13 mouse cellular contexts compared by ENCODE assay signal in genomic region chr15:86061848-86062481, GRCm38 (mm10). TPM values are rescaled to one million over a fixed set of nuclear protein-coding genes. Genes with fewer than 3 reads are reported as not detected.
A peak's percentile ranks its signal among the peaks of the same experiment; 100 is the strongest.
DNase-seq lines count a peak whose midpoint lies in the region; ATAC-seq and TF ChIP-seq lines count a peak whose summit lies in the region.
"Had no signal": no experiment of that assay in that cellular context is flagged by ENCODE, and none has a peak within 500 bp of the region (broad histone marks: within the 10 kb centered on the region; RNA-seq: fewer than 3 reads in every experiment).

No protein-coding gene starts in this region.

- 0 out of 2 replicates have a peak overlapping the region, but pooled peaks have one; percentile 8 for H3K9ac ChIP-seq in hindbrain, embryonic 12.5 days
- H3K9ac ChIP-seq in hindbrain, embryonic 15.5 days = no peak overlapping the region
- peak overlapping the region; percentile 15; the same call in 1 of the 2 replicates for H3K9ac ChIP-seq in midbrain, embryonic 16.5 days (ENCODE audit: low read depth, low read length)

- DNase-seq in hindbrain, embryonic 10.5 days (ENCODE audit: low spot score) = no peak
- DNase-seq in G1E (ENCODE audit: low spot score) = no peak
- DNase-seq in thymus, postnatal 25 days = no peak
- DNase-seq in ovary, postnatal 14 days (ENCODE audit: low spot score) = no peak
- no peak for DNase-seq in adrenal gland, adult (ENCODE audit: inconsistent age in 2 of 2, low spot score in 1 of 2)
- DNase-seq: adrenal gland, postnatal 14 days; cerebellum, postnatal 10 days; gastrocnemius, postnatal 14 days; thymus, postnatal 14 days had no signal

- ATAC-seq in hindbrain, embryonic 12.5 days (ENCODE audit: low FRiP score) = no peak
- ATAC-seq in G1E (ENCODE audit: extremely low read depth, insufficient number of reproducible peaks, low FRiP score, poor library complexity, severe bottlenecking) = no peak
- no peak for ATAC-seq in hindbrain, embryonic 15.5 days (ENCODE audit: low FRiP score, low read depth)
- ATAC-seq in midbrain, embryonic 16.5 days = no peak

- peaks cover 47% of the 10 kb centered on the region for H3K4me1 ChIP-seq in hindbrain, embryonic 12.5 days
- H3K4me1 ChIP-seq in hindbrain, embryonic 10.5 days (replicated peaks) = peaks cover 53% of the 10 kb centered on the region
- H3K4me1 ChIP-seq in G1E (ENCODE audit: insufficient read depth, low read depth, low read length) = peaks cover 92% of the 10 kb centered on the region
- H3K4me1 ChIP-seq in hindbrain, embryonic 15.5 days (replicated peaks) = peaks cover 58% of the 10 kb centered on the region
- peaks cover 38% of the 10 kb centered on the region for H3K4me1 ChIP-seq in midbrain, embryonic 16.5 days (ENCODE audit: control insufficient read depth, insufficient read depth, low read length)

- peak overlapping the region; percentile 66 for H3K4me2 ChIP-seq in hindbrain, embryonic 12.5 days (replicated peaks)
- peak overlapping the region; percentile 83 for H3K4me2 ChIP-seq in hindbrain, embryonic 15.5 days
- H3K4me2 ChIP-seq in midbrain, embryonic 16.5 days (ENCODE audit: low read length) = peak overlapping the region; percentile 80

- 0 out of 2 replicates have a peak, but pooled peaks cover 4% of the 10 kb centered on the region for H3K36me3 ChIP-seq in hindbrain, embryonic 12.5 days
- H3K36me3 ChIP-seq in hindbrain, embryonic 10.5 days = peaks cover 6% of the 10 kb centered on the region
- peaks cover 67% of the 10 kb centered on the region for H3K36me3 ChIP-seq in G1E (replicated peaks)
- H3K36me3 ChIP-seq in hindbrain, embryonic 15.5 days = no peaks in the 10 kb centered on the region
- 0 out of 2 replicates have a peak, but pooled peaks cover 2% of the 10 kb centered on the region for H3K36me3 ChIP-seq in midbrain, embryonic 16.5 days (ENCODE audit: control insufficient read depth, insufficient read depth, low read length)

- WGBS in hindbrain, embryonic 12.5 days = 70% methylated on average over 6 of the region's 6 CpGs
- 80% methylated on average over 6 of the region's 6 CpGs for WGBS in hindbrain, embryonic 10.5 days
- WGBS in hindbrain, embryonic 15.5 days = 52% methylated on average over 6 of the region's 6 CpGs
- WGBS in midbrain, embryonic 16.5 days = 58% methylated on average over 6 of the region's 6 CpGs

- no peaks in the 10 kb centered on the region for H3K27me3 ChIP-seq in hindbrain, embryonic 12.5 days
- peaks cover 7% of the 10 kb centered on the region; the same call in 1 of the 2 replicates for H3K27me3 ChIP-seq in hindbrain, embryonic 10.5 days (ENCODE audit: insufficient read depth, poor library complexity, severe bottlenecking)
- no peaks in the 10 kb centered on the region for H3K27me3 ChIP-seq in G1E (ENCODE audit: insufficient read depth, low read length)
- no peaks in the 10 kb centered on the region for H3K27me3 ChIP-seq in hindbrain, embryonic 15.5 days
- H3K27me3 ChIP-seq in midbrain, embryonic 16.5 days (ENCODE audit: control insufficient read depth, insufficient read depth, low read depth, low read length) = no peaks in the 10 kb centered on the region

- H3K4me3 ChIP-seq in hindbrain, embryonic 12.5 days = no peak overlapping the region
- no peak overlapping the region for H3K4me3 ChIP-seq in hindbrain, embryonic 10.5 days
- H3K4me3 ChIP-seq in G1E (ENCODE audit: low read depth, low read length) = peak overlapping the region; percentile 97; the same call in 1 of the 2 replicates
- no peak overlapping the region for H3K4me3 ChIP-seq in hindbrain, embryonic 15.5 days
- H3K4me3 ChIP-seq in midbrain, embryonic 16.5 days (ENCODE audit: low read depth, low read length) = no peak overlapping the region

- TF ChIP-seq CTCF in G1E (IDR thresholded peaks at IDR 0.05; ENCODE audit: low read depth, low read length) = no peak

- no peaks in the 10 kb centered on the region for H3K9me3 ChIP-seq in hindbrain, embryonic 12.5 days (replicated peaks)
- no peaks in the 10 kb centered on the region for H3K9me3 ChIP-seq in hindbrain, embryonic 10.5 days
- peaks cover 2% of the 10 kb centered on the region; the same call in 1 of the 2 replicates for H3K9me3 ChIP-seq in G1E (replicated peaks)
- H3K9me3 ChIP-seq in hindbrain, embryonic 15.5 days = no peaks in the 10 kb centered on the region
- H3K9me3 ChIP-seq in midbrain, embryonic 16.5 days (replicated peaks; ENCODE audit: control insufficient read depth, low read length, poor library complexity, severe bottlenecking) = no peaks in the 10 kb centered on the region

- H3K27ac ChIP-seq in hindbrain, embryonic 12.5 days = no peak overlapping the region
- H3K27ac ChIP-seq in hindbrain, embryonic 10.5 days = no peak overlapping the region
- H3K27ac ChIP-seq in hindbrain, embryonic 15.5 days (replicated peaks) = no peak overlapping the region
- H3K27ac ChIP-seq in midbrain, embryonic 16.5 days (ENCODE audit: low read length) = no peak overlapping the region
- H3K27ac ChIP-seq: macrophage had no signal

RNA-seq across cellular contexts. Expression of gene Gramd4, which starts 4.5 kb away (rescaled TPM):
- polyA plus RNA-seq in hindbrain, embryonic 12.5 days (2016; fragmentation: Nextera tagmentation; extraction: Ambion mirVana) = 32.5 and 35.2 TPM in 2 replicates
- polyA plus RNA-seq in hindbrain, embryonic 10.5 days (2016; fragmentation: Nextera tagmentation; extraction: Ambion mirVana) = 16.6 and 18.0 TPM in 2 replicates
- total RNA-seq in G1E (2014; fragmentation: Nextera tagmentation) (23.2 and 23.6 TPM in 2 replicates), G1E (2017) (55.4 and 56.8 TPM in 2 replicates)
- polyA plus RNA-seq in G1E (2012) = 33.4 and 35.2 TPM in 2 replicates
- polyA plus RNA-seq in hindbrain, embryonic 15.5 days (2015; fragmentation: Nextera tagmentation; extraction: Ambion mirVana) = 31.6 and 33.4 TPM in 2 replicates
- polyA plus RNA-seq in midbrain, embryonic 16.5 days (2015; fragmentation: Nextera tagmentation; extraction: Ambion mirVana) = 36.0 and 36.7 TPM in 2 replicates

RNA-seq across cellular contexts. Expression of gene Celsr1, which starts 28.4 kb away (rescaled TPM):
- polyA plus RNA-seq in hindbrain, embryonic 12.5 days (2016; fragmentation: Nextera tagmentation; extraction: Ambion mirVana) = 3.4 and 4.3 TPM in 2 replicates
- 3.4 and 3.6 TPM in 2 replicates for polyA plus RNA-seq in hindbrain, embryonic 10.5 days (2016; fragmentation: Nextera tagmentation; extraction: Ambion mirVana)
- total RNA-seq in G1E (2014; fragmentation: Nextera tagmentation) = 4.6 and 4.7 TPM in 2 replicates
- total RNA-seq in G1E (2017) = 1.3 TPM in 2 replicates
- 21.7 and 27.6 TPM in 2 replicates for polyA plus RNA-seq in G1E (2012)
- polyA plus RNA-seq in hindbrain, embryonic 15.5 days (2015; fragmentation: Nextera tagmentation; extraction: Ambion mirVana) = 1.4 and 1.6 TPM in 2 replicates
- polyA plus RNA-seq in midbrain, embryonic 16.5 days (2015; fragmentation: Nextera tagmentation; extraction: Ambion mirVana) = 1.1 and 1.3 TPM in 2 replicates
- polyA plus RNA-seq: macrophage had no signal
